Mouse (Mus musculus) midbrain, embryonic 15.5 days (tissue): ENCODE measurements around the gene Ttc30a1. TPM values are rescaled to one million over a fixed set of nuclear protein-coding genes. Genes with fewer than 3 reads are reported as not detected.
A peak's percentile ranks its signal among the peaks of the same experiment; 100 is the strongest.
"Not testable (repeated sequence)": the region's sequence is repeated elsewhere in the genome, so short reads cannot be mapped to it uniquely, and the experiment has no call there.

Source experiments
- ATAC-seq: fragments of 200-750 bp; cut with Nextera tagmentation; replicated peaks from 2 replicates; pipeline ENCODE4 v1.8.0; 2017; ENCODE audit warnings: moderate TSS enrichment
- H3K27ac ChIP-seq: fragments of 300-500 bp; sonication (generic); 2 replicates; pipeline ENCODE4 v1.5.1; 2015; ENCODE audit warnings: mild to moderate bottlenecking, inconsistent platforms
- H3K27me3 ChIP-seq: fragments of 300-500 bp; sonication (generic); replicated peaks from 2 replicates; pipeline ENCODE4 v1.6.1; 2015; ENCODE audit warnings: inconsistent platforms
- H3K36me3 ChIP-seq: fragments of 300-500 bp; sonication (generic); replicated peaks from 2 replicates; pipeline ENCODE4 v1.6.1; 2015; ENCODE audit warnings: inconsistent platforms
- H3K4me1 ChIP-seq: fragments of 300-500 bp; sonication (generic); 2 replicates; pipeline ENCODE4 v1.6.1; 2015; ENCODE audit warnings: inconsistent platforms
- H3K4me2 ChIP-seq: fragments of 300-500 bp; sonication (generic); 2 replicates; pipeline ENCODE4 v1.6.1; 2015; ENCODE audit warnings: inconsistent platforms, mild to moderate bottlenecking, moderate library complexity
- H3K4me3 ChIP-seq: fragments of 300-500 bp; sonication (generic); 2 replicates; pipeline ENCODE4 v1.5.1; 2015; ENCODE audit warnings: mild to moderate bottlenecking, inconsistent platforms
- H3K9ac ChIP-seq: fragments of 300-500 bp; sonication (generic); 2 replicates; pipeline ENCODE4 v1.6.1; 2015; ENCODE audit warnings: mild to moderate bottlenecking, inconsistent platforms
- H3K9me3 ChIP-seq: fragments of 300-500 bp; sonication (generic); 2 replicates; pipeline ENCODE4 v1.6.1; 2016; ENCODE audit warnings: inconsistent platforms
- WGBS: fragments of 180-500 bp; shearing (Covaris S2); methylation state at CpG from one replicate; pipeline ENCODE4 v1.1.7; 2015; ENCODE audit warnings: mixed read lengths; 5-methylcytosine and 5-hydroxymethylcytosine counted together
- polyA plus RNA-seq: library from polyadenylated mRNA; unstranded; fragments of >200 nt; fragmentation: Nextera tagmentation; extraction: Ambion mirVana; gene quantifications from 2 replicates; pipeline ENCODE4 v1.2.1, GENCODE M21; 2015

Ttc30a1 gene
- polyA plus RNA-seq, 1 experiment from 2014 or later, result 9.2 TPM

GRCm38 (mm10) chr2:75980933-75981439 is 781 bp downstream of the Ttc30a1 start:
- Histone ChIP-seq H3K4me3 (peak overlapping the region; percentile 53), H3K4me2 (peak overlapping the region; percentile 79)
- 98% methylated on average over 13 of the region's 13 CpGs for WGBS
- not testable (repeated sequence) for H3K36me3 ChIP-seq, H3K9ac ChIP-seq, H3K9me3 ChIP-seq, H3K4me1 ChIP-seq, H3K27me3 ChIP-seq, H3K27ac ChIP-seq
- peak; percentile 16 for ATAC-seq

- not testable (repeated sequence) for H3K4me1 ChIP-seq, H3K36me3 ChIP-seq, H3K9ac ChIP-seq, H3K27ac ChIP-seq, H3K4me3 ChIP-seq, H3K9me3 ChIP-seq, H3K27me3 ChIP-seq
- WGBS, result 21% methylated on average over 23 of the region's 24 CpGs
- peak within 1 kb of the TSS; percentile 25; the same call in 1 of the 2 replicates for H3K4me2 ChIP-seq
- ATAC-seq, result peak; percentile 46; the same call in 1 of the 2 replicates
Measured at GRCm38 (mm10) chr2:75977752-75978368, 3.9 kb downstream of the Ttc30a1 start, which contains the start of gene Ttc30a2. TSS of gene Ttc30a2 (minus strand) at chr2:75978170.

- not testable (repeated sequence) for H3K36me3 ChIP-seq, H3K27me3 ChIP-seq, H3K4me1 ChIP-seq, H3K9ac ChIP-seq, ATAC-seq, H3K4me3 ChIP-seq, H3K9me3 ChIP-seq, H3K4me2 ChIP-seq, H3K27ac ChIP-seq
- 85% methylated on average over 2 of the region's 2 CpGs for WGBS
Measured at GRCm38 (mm10) chr2:75976070-75976469, 5.7 kb downstream of the Ttc30a1 start.

GRCm38 (mm10) chr2:75974131-75974530 is 7.6 kb downstream of the Ttc30a1 start:
- H3K4me2 ChIP-seq, result no peak overlapping the region
- no peaks in the 10 kb centered on the region for H3K27me3 ChIP-seq
- no peak for ATAC-seq
- H3K9ac ChIP-seq, result no peak overlapping the region
- WGBS, result 77% methylated on average over 9 of the region's 9 CpGs
- no peak overlapping the region for H3K4me3 ChIP-seq
- H3K27ac ChIP-seq, result no peak overlapping the region
- no peaks in the 10 kb centered on the region for H3K4me1 ChIP-seq
- no peaks in the 10 kb centered on the region for H3K9me3 ChIP-seq
- H3K36me3 ChIP-seq, result no peaks in the 10 kb centered on the region

GRCm38 (mm10) chr2:75964972-75965371 is 16.8 kb downstream of the Ttc30a1 start:
- 20% methylated on average over 5 of the region's 5 CpGs for WGBS
- Histone ChIP-seq H3K27ac (no peak overlapping the region), H3K4me2 (peak overlapping the region; percentile 39), H3K36me3 (no peaks in the 10 kb centered on the region), H3K9ac (no peak overlapping the region), H3K4me1 (peaks cover 15% of the 10 kb centered on the region), H3K27me3 (no peaks in the 10 kb centered on the region), H3K9me3 (no peaks in the 10 kb centered on the region), H3K4me3 (no peak overlapping the region)
- peak; percentile 65 for ATAC-seq

- Histone ChIP-seq H3K4me2 (peak overlapping the region; percentile 39), H3K4me3 (no peak overlapping the region), H3K27me3 (no peaks in the 10 kb centered on the region), H3K36me3 (no peaks in the 10 kb centered on the region), H3K9ac (no peak overlapping the region), H3K4me1 (peaks cover 19% of the 10 kb centered on the region), H3K9me3 (no peaks in the 10 kb centered on the region), H3K27ac (no peak overlapping the region)
- 14% methylated on average over 14 of the region's 14 CpGs for WGBS
- ATAC-seq, result peak; percentile 52
Measured at GRCm38 (mm10) chr2:75964512-75964911, 17.3 kb downstream of the Ttc30a1 start.

GRCm38 (mm10) chr2:75964051-75964450 is 17.7 kb downstream of the Ttc30a1 start:
- H3K4me3 ChIP-seq, result no peak overlapping the region
- no peaks in the 10 kb centered on the region for H3K27me3 ChIP-seq
- no peak overlapping the region for H3K9ac ChIP-seq
- no peaks in the 10 kb centered on the region for H3K9me3 ChIP-seq
- 74% methylated on average over 5 of the region's 5 CpGs for WGBS
- H3K4me1 ChIP-seq, result peaks cover 24% of the 10 kb centered on the region
- ATAC-seq, result no peak
- H3K4me2 ChIP-seq, result peak overlapping the region; percentile 39; the same call in 1 of the 2 replicates
- no peaks in the 10 kb centered on the region for H3K36me3 ChIP-seq
- H3K27ac ChIP-seq, result no peak overlapping the region

GRCm38 (mm10) chr2:75963211-75963840 is 18.4 kb downstream of the Ttc30a1 start:
- Histone ChIP-seq H3K9ac (no peak overlapping the region), H3K4me2 (no peak overlapping the region), H3K36me3 (no peaks in the 10 kb centered on the region), H3K27me3 (no peaks in the 10 kb centered on the region), H3K9me3 (no peaks in the 10 kb centered on the region), H3K4me3 (no peak overlapping the region), H3K27ac (no peak overlapping the region), H3K4me1 (peaks cover 24% of the 10 kb centered on the region)
- no peak for ATAC-seq
- 37% methylated on average over 10 of the region's 10 CpGs for WGBS

GRCm38 (mm10) chr2:75960366-75961330 is 21.1 kb downstream of the Ttc30a1 start:
- Histone ChIP-seq H3K4me1 (peaks cover 24% of the 10 kb centered on the region), H3K36me3 (no peaks in the 10 kb centered on the region), H3K9ac (no peak overlapping the region), H3K4me2 (peak overlapping the region; percentile 35), H3K27me3 (no peaks in the 10 kb centered on the region), H3K9me3 (no peaks in the 10 kb centered on the region), H3K27ac (peak overlapping the region; percentile 26; the same call in 1 of the 2 replicates), H3K4me3 (no peak overlapping the region)
- WGBS, result 51% methylated on average over 15 of the region's 15 CpGs
- no peak for ATAC-seq

GRCm38 (mm10) chr2:75959850-75960365 is 21.9 kb downstream of the Ttc30a1 start:
- H3K4me1 ChIP-seq, result peaks cover 23% of the 10 kb centered on the region
- peak overlapping the region; percentile 26; the same call in 1 of the 2 replicates for H3K27ac ChIP-seq
- H3K9me3 ChIP-seq, result no peaks in the 10 kb centered on the region
- no peak overlapping the region for H3K9ac ChIP-seq
- 8% methylated on average over 15 of the region's 15 CpGs for WGBS
- peak; percentile 71; the same call in 1 of the 2 replicates for ATAC-seq
- 0 out of 2 replicates have a peak overlapping the region, but pooled peaks have one; percentile 0 for H3K4me3 ChIP-seq
- H3K4me2 ChIP-seq, result peak overlapping the region; percentile 35
- no peaks in the 10 kb centered on the region for H3K27me3 ChIP-seq
- no peaks in the 10 kb centered on the region for H3K36me3 ChIP-seq

GRCm38 (mm10) chr2:75959183-75959849 is 22.5 kb downstream of the Ttc30a1 start:
- Histone ChIP-seq H3K27me3 (no peaks in the 10 kb centered on the region), H3K27ac (peak overlapping the region; percentile 26; the same call in 1 of the 2 replicates), H3K9me3 (no peaks in the 10 kb centered on the region), H3K9ac (no peak overlapping the region), H3K4me2 (peak overlapping the region; percentile 35), H3K4me1 (peaks cover 17% of the 10 kb centered on the region), H3K36me3 (no peaks in the 10 kb centered on the region), H3K4me3 (0 out of 2 replicates have a peak overlapping the region, but pooled peaks have one; percentile 0)
- ATAC-seq, result peak; percentile 52; the same call in 1 of the 2 replicates
- 19% methylated on average over 18 of the region's 18 CpGs for WGBS
